Mouse (Mus musculus) hindbrain, embryonic 10.5 days (tissue): ENCODE results near the gene Ctla4. TPM values are rescaled to one million over a fixed set of nuclear protein-coding genes. Genes with fewer than 3 reads are reported as not detected.

Experiments used
- DNase-seq: peaks from one replicate; pipeline ENCODE4 v3.0.0-alpha.2; 2017; ENCODE audit warnings: low spot score
- H3K27ac ChIP-seq: fragments of 300-500 bp; sonication (generic); 2 replicates; pipeline ENCODE4 v1.5.1; 2016; ENCODE audit warnings: mild to moderate bottlenecking, moderate library complexity
- H3K27me3 ChIP-seq: fragments of 300-500 bp; sonication (generic); 2 replicates; pipeline ENCODE4 v1.6.1; 2016; ENCODE audit warnings: mild to moderate bottlenecking; ENCODE audit not compliant: poor library complexity, insufficient read depth, severe bottlenecking
- H3K36me3 ChIP-seq: fragments of 300-500 bp; sonication (generic); 2 replicates; pipeline ENCODE4 v1.6.1; 2016; ENCODE audit warnings: mild to moderate bottlenecking, moderate library complexity
- H3K4me1 ChIP-seq: fragments of 300-500 bp; sonication (generic); replicated peaks from 2 replicates; pipeline ENCODE4 v1.6.1; 2016; ENCODE audit warnings: mild to moderate bottlenecking
- H3K4me3 ChIP-seq: fragments of 300-500 bp; sonication (generic); 2 replicates; pipeline ENCODE4 v1.5.1; 2016; ENCODE audit warnings: mild to moderate bottlenecking, moderate library complexity
- H3K9me3 ChIP-seq: fragments of 300-500 bp; sonication (generic); 2 replicates; pipeline ENCODE4 v1.6.1; 2016; ENCODE audit warnings: mild to moderate bottlenecking, moderate library complexity
- WGBS: fragments of 180-500 bp; shearing (Covaris S2); methylation state at CpG from one replicate; pipeline ENCODE4 v1.1.7; 2016; 5-methylcytosine and 5-hydroxymethylcytosine counted together
- polyA plus RNA-seq: library from polyadenylated mRNA; unstranded; fragments of >200 nt; fragmentation: Nextera tagmentation; extraction: Ambion mirVana; gene quantifications from 2 replicates; pipeline ENCODE4 v1.2.1, GENCODE M21; 2016

Ctla4 gene
- polyA plus RNA-seq, 1 experiment from 2014 or later, result not detected

- no peaks in the 10 kb centered on the region for H3K27me3 ChIP-seq
- peaks cover 7% of the 10 kb centered on the region; the same call in 1 of the 2 replicates for H3K4me1 ChIP-seq
- H3K9me3 ChIP-seq, result no peaks in the 10 kb centered on the region
- no peak overlapping the region for H3K27ac ChIP-seq
- DNase-seq, result no peak
- H3K36me3 ChIP-seq, result no peaks in the 10 kb centered on the region
- H3K4me3 ChIP-seq, result no peak overlapping the region
- 65% methylated on average over 3 of the region's 3 CpGs for WGBS
These were observed 11.5 kb upstream of the Ctla4 start for GRCm38 (mm10) chr1:60875267-60875666.

- DNase-seq, result no peak
- no peak overlapping the region; the same call in 1 of the 2 replicates for H3K27ac ChIP-seq
- no peaks in the 10 kb centered on the region for H3K27me3 ChIP-seq
- 0 out of 2 replicates have a peak, but pooled peaks cover 2% of the 10 kb centered on the region for H3K4me1 ChIP-seq
- no peaks in the 10 kb centered on the region for H3K36me3 ChIP-seq
- H3K9me3 ChIP-seq, result no peaks in the 10 kb centered on the region
- whole genome bisulfite sequencing, result 82% methylated on average over 10 of the region's 10 CpGs
- no peak overlapping the region for H3K4me3 ChIP-seq
These were observed 6.5 kb upstream of the Ctla4 start for GRCm38 (mm10) chr1:60880116-60880867.

GRCm38 (mm10) chr1:60882792-60883191, 4.0 kb upstream of the Ctla4 start:
- no peak for DNase-seq
- no peaks in the 10 kb centered on the region for H3K36me3 ChIP-seq
- H3K27me3 ChIP-seq, result no peaks in the 10 kb centered on the region
- H3K9me3 ChIP-seq, result no peaks in the 10 kb centered on the region
- H3K4me3 ChIP-seq, result no peak overlapping the region
- 77% methylated on average over 2 of the region's 2 CpGs for WGBS
- H3K27ac ChIP-seq, result no peak overlapping the region
- 0 out of 2 replicates have a peak, but pooled peaks cover 2% of the 10 kb centered on the region for H3K4me1 ChIP-seq

GRCm38 (mm10) chr1:60883279-60883678, 3.5 kb upstream of the Ctla4 start:
- 78% methylated on average over 2 of the region's 2 CpGs for WGBS
- H3K4me3 ChIP-seq, result no peak overlapping the region
- 0 out of 2 replicates have a peak, but pooled peaks cover 2% of the 10 kb centered on the region for H3K4me1 ChIP-seq
- no peaks in the 10 kb centered on the region for H3K27me3 ChIP-seq
- H3K36me3 ChIP-seq, result no peaks in the 10 kb centered on the region
- H3K27ac ChIP-seq, result no peak overlapping the region
- H3K9me3 ChIP-seq, result no peaks in the 10 kb centered on the region
- no peak for DNase-seq

GRCm38 (mm10) chr1:60884611-60885010, 2.2 kb upstream of the Ctla4 start:
- H3K27me3 ChIP-seq, result no peaks in the 10 kb centered on the region
- H3K9me3 ChIP-seq, result no peaks in the 10 kb centered on the region
- H3K4me3 ChIP-seq, result no peak overlapping the region
- H3K27ac ChIP-seq, result no peak overlapping the region
- 0 out of 2 replicates have a peak, but pooled peaks cover 2% of the 10 kb centered on the region for H3K4me1 ChIP-seq
- no peak for DNase-seq
- no peaks in the 10 kb centered on the region for H3K36me3 ChIP-seq
- 96% methylated on average over 1 of the region's 1 CpGs for WGBS

GRCm38 (mm10) chr1:60898127-60898932, 11.5 kb downstream of the Ctla4 start:
- Histone ChIP-seq H3K27me3 (no peaks in the 10 kb centered on the region), H3K4me1 (no peaks in the 10 kb centered on the region), H3K36me3 (no peaks in the 10 kb centered on the region), H3K4me3 (no peak overlapping the region), H3K27ac (no peak overlapping the region), H3K9me3 (no peaks in the 10 kb centered on the region)
- DNase-seq, result no peak
- WGBS, result 85% methylated on average over 5 of the region's 5 CpGs

- H3K27ac ChIP-seq, result no peak overlapping the region
- no peaks in the 10 kb centered on the region for H3K27me3 ChIP-seq
- no peak for DNase-seq
- no peaks in the 10 kb centered on the region for H3K9me3 ChIP-seq
- 89% methylated on average over 2 of the region's 2 CpGs for WGBS
- no peak overlapping the region for H3K4me3 ChIP-seq
- no peaks in the 10 kb centered on the region for H3K36me3 ChIP-seq
- H3K4me1 ChIP-seq, result no peaks in the 10 kb centered on the region
These were observed 12.1 kb downstream of the Ctla4 start for GRCm38 (mm10) chr1:60898933-60899210.

GRCm38 (mm10) chr1:60899244-60899643, 12.4 kb downstream of the Ctla4 start:
- no peak for DNase-seq
- Histone ChIP-seq H3K27ac (no peak overlapping the region), H3K36me3 (no peaks in the 10 kb centered on the region), H3K4me1 (no peaks in the 10 kb centered on the region), H3K9me3 (no peaks in the 10 kb centered on the region), H3K27me3 (no peaks in the 10 kb centered on the region), H3K4me3 (no peak overlapping the region)
- 88% methylated on average over 3 of the region's 3 CpGs for WGBS

- Histone ChIP-seq H3K27ac (no peak overlapping the region), H3K27me3 (no peaks in the 10 kb centered on the region), H3K4me3 (no peak overlapping the region), H3K36me3 (no peaks in the 10 kb centered on the region), H3K9me3 (no peaks in the 10 kb centered on the region), H3K4me1 (no peaks in the 10 kb centered on the region)
- no peak for DNase-seq
- WGBS, result 87% methylated on average over 6 of the region's 6 CpGs
These were observed 15.7 kb downstream of the Ctla4 start for GRCm38 (mm10) chr1:60902547-60902946.

GRCm38 (mm10) chr1:60903126-60903525, 16.3 kb downstream of the Ctla4 start:
- Histone ChIP-seq H3K4me1 (no peaks in the 10 kb centered on the region), H3K9me3 (no peaks in the 10 kb centered on the region), H3K27ac (no peak overlapping the region), H3K4me3 (no peak overlapping the region), H3K36me3 (no peaks in the 10 kb centered on the region), H3K27me3 (no peaks in the 10 kb centered on the region)
- no peak for DNase-seq
- WGBS, result 92% methylated on average over 7 of the region's 7 CpGs

- Histone ChIP-seq H3K36me3 (no peaks in the 10 kb centered on the region), H3K9me3 (no peaks in the 10 kb centered on the region), H3K4me3 (no peak overlapping the region), H3K27ac (no peak overlapping the region), H3K27me3 (no peaks in the 10 kb centered on the region), H3K4me1 (no peaks in the 10 kb centered on the region)
- 92% methylated on average over 2 of the region's 2 CpGs for WGBS
- DNase-seq, result no peak
These were observed 17.7 kb downstream of the Ctla4 start for GRCm38 (mm10) chr1:60904456-60904978.

- Histone ChIP-seq H3K36me3 (no peaks in the 10 kb centered on the region), H3K27ac (no peak overlapping the region), H3K9me3 (no peaks in the 10 kb centered on the region), H3K4me1 (no peaks in the 10 kb centered on the region), H3K27me3 (no peaks in the 10 kb centered on the region), H3K4me3 (no peak overlapping the region)
- 91% methylated on average over 3 of the region's 3 CpGs for WGBS
- no peak for DNase-seq
These were observed 20.7 kb downstream of the Ctla4 start for GRCm38 (mm10) chr1:60907466-60907865.

GRCm38 (mm10) chr1:60908751-60909161, 22.0 kb downstream of the Ctla4 start:
- Histone ChIP-seq H3K27ac (no peak overlapping the region), H3K4me3 (no peak overlapping the region), H3K36me3 (no peaks in the 10 kb centered on the region), H3K9me3 (no peaks in the 10 kb centered on the region), H3K4me1 (no peaks in the 10 kb centered on the region), H3K27me3 (no peaks in the 10 kb centered on the region)
- no peak for DNase-seq
- WGBS, result 90% methylated on average over 9 of the region's 9 CpGs
